Mouse (Mus musculus) gastrocnemius, postnatal 25 days (tissue): ENCODE data around the gene Irf2bpl. TPM values are rescaled to one million over a fixed set of nuclear protein-coding genes. Genes with fewer than 3 reads are reported as not detected.

Source experiments
- DNase-seq: peaks from one replicate; pipeline ENCODE4 v3.0.0; 2022
- long read RNA-seq, 2 experiments: library from polyadenylated mRNA; stranded (forward); transcript quantifications; one replicate each; pipeline ENCODE4 v2.0.0; 2021
- total RNA-seq, 2 experiments: library from RNA; stranded (reverse); gene quantifications; 1 replicate in 1 of 2; 2 replicates in 1 of 2; pipeline ENCODE4 v1.2.3; 2021

The Irf2bpl gene
- total RNA-seq: 10 to 100 TPM; 22.0 to 24.0 TPM
- long read RNA-seq, experiment 1, full-length matches to known transcripts: 7 of 7 reads
- long read RNA-seq, experiment 1, partial matches to known transcripts: 0 of 7 reads
- long read RNA-seq, experiment 1, other reads (novel, unspliced or antisense): 0 of 7 reads
- long read RNA-seq, experiment 2, full-length matches to known transcripts: 14 of 14 reads
- long read RNA-seq, experiment 2, partial matches to known transcripts: 0 of 14 reads
- long read RNA-seq, experiment 2, other reads (novel, unspliced or antisense): 0 of 14 reads

- peak; percentile 100 for DNase-seq
These were observed at the start of gene Irf2bpl for GRCm38 (mm10) chr12:86884197-86885058. Gene Irf2bpl (minus strand): TSS chr12:86884798.

GRCm38 (mm10) chr12:86932575-86932952 is 48.0 kb upstream of the Irf2bpl start:
- peak; percentile 86 for DNase-seq

- DNase-seq: peak; percentile 95
These were observed 47.4 kb upstream of the Irf2bpl start for GRCm38 (mm10) chr12:86931919-86932574.

GRCm38 (mm10) chr12:86930934-86931729 is 46.5 kb upstream of the Irf2bpl start:
- peak; percentile 46 for DNase-seq

- DNase-seq: peak; percentile 76
These were observed 39.2 kb upstream of the Irf2bpl start for GRCm38 (mm10) chr12:86923837-86924236.

GRCm38 (mm10) chr12:86918983-86919722 is 34.6 kb upstream of the Irf2bpl start:
- DNase-seq: no peak

- peak; percentile 32 for DNase-seq
These were observed 33.9 kb upstream of the Irf2bpl start for GRCm38 (mm10) chr12:86918361-86918967.

- DNase-seq: no peak
These were observed 32.4 kb upstream of the Irf2bpl start for GRCm38 (mm10) chr12:86916796-86917573.

- no peak for DNase-seq
These were observed 31.0 kb upstream of the Irf2bpl start for GRCm38 (mm10) chr12:86915617-86916016.

- no peak for DNase-seq
These were observed 30.2 kb upstream of the Irf2bpl start for GRCm38 (mm10) chr12:86914756-86915155.

GRCm38 (mm10) chr12:86914351-86914750 is 29.8 kb upstream of the Irf2bpl start:
- no peak for DNase-seq

- peak; percentile 5 for DNase-seq
These were observed 27.9 kb upstream of the Irf2bpl start for GRCm38 (mm10) chr12:86912335-86913093.

- DNase-seq: peak; percentile 10
These were observed 26.9 kb upstream of the Irf2bpl start for GRCm38 (mm10) chr12:86911482-86911931.

- peak; percentile 79 for DNase-seq
These were observed 21.8 kb upstream of the Irf2bpl start for GRCm38 (mm10) chr12:86906395-86906794.

- peak; percentile 9 for DNase-seq
These were observed 21.3 kb upstream of the Irf2bpl start for GRCm38 (mm10) chr12:86905876-86906275.

GRCm38 (mm10) chr12:86905203-86905602 is 20.6 kb upstream of the Irf2bpl start:
- DNase-seq: no peak

- no peak for DNase-seq
These were observed 19.5 kb upstream of the Irf2bpl start for GRCm38 (mm10) chr12:86903828-86904806.
